Mouse (Mus musculus) cortical plate, adult 2 months (tissue): ENCODE results near the gene Aldh3b2. TPM values are rescaled to one million over a fixed set of nuclear protein-coding genes. Genes with fewer than 3 reads are reported as not detected.
A peak's percentile ranks its signal among the peaks of the same experiment; 100 is the strongest.

Experiments
- H3K27ac ChIP-seq: fragments of 200-500 bp; 2 replicates; pipeline ENCODE4 v1.5.1; 2012; ENCODE audit warnings: low read length, control low read depth, inconsistent platforms; ENCODE audit not compliant: insufficient read depth
- H3K4me1 ChIP-seq: fragments of 200-500 bp; 2 replicates; pipeline ENCODE4 v1.6.1; 2011; ENCODE audit warnings: low read length; ENCODE audit not compliant: control insufficient read depth, insufficient read depth
- H3K4me3 ChIP-seq: fragments of 200-500 bp; 2 replicates; pipeline ENCODE4 v1.5.1; 2011; ENCODE audit warnings: mild to moderate bottlenecking, low read length, control low read depth; ENCODE audit not compliant: insufficient read depth
- CTCF ChIP-seq: fragments of 200-500 bp; IDR thresholded peaks from 2 replicates; pipeline ENCODE4 v1.5.1; 2011; ENCODE audit warnings: mild to moderate bottlenecking, control low read depth, low read length; ENCODE audit not compliant: insufficient read depth; ENCODE audit errors: extremely low read depth
- POLR2A ChIP-seq: fragments of 200-500 bp; IDR thresholded peaks from 2 replicates; pipeline ENCODE4 v1.6.1; 2011; ENCODE audit warnings: mild to moderate bottlenecking, low read length, control low read depth; ENCODE audit not compliant: insufficient read depth; ENCODE audit errors: extremely low read depth
- polyA plus RNA-seq: library from polyadenylated mRNA; depleted of rRNA; stranded (reverse); fragments of >200 nt; gene quantifications from 2 replicates; pipeline ENCODE4 v1.2.3, GENCODE M21; 2012

Aldh3b2 gene
- polyA plus RNA-seq, 1 experiment = 2.1 TPM

- TF ChIP-seq POLR2A = peak; percentile 30; the same call in 1 of the 2 replicates
- TF ChIP-seq CTCF = no peak
- Histone ChIP-seq H3K27ac (peak within 1 kb of the TSS; percentile 4), H3K4me1 (peaks cover 1% of the 10 kb centered on the region; the same call in 1 of the 2 replicates), H3K4me3 (no peak within 1 kb of the TSS)
These were observed 42.8 kb upstream of the Aldh3b2 start, which contains the start of gene Aldh3b1 for GRCm38 (mm10) chr19:3929211-3929941. Gene Aldh3b1 (minus strand): TSS chr19:3929808.

- Histone ChIP-seq H3K27ac (peak overlapping the region; percentile 4), H3K4me1 (peaks cover 1% of the 10 kb centered on the region; the same call in 1 of the 2 replicates), H3K4me3 (no peak overlapping the region)
- TF ChIP-seq CTCF = no peak
These were observed 41.7 kb upstream of the Aldh3b2 start for GRCm38 (mm10) chr19:3930262-3931057.

- Histone ChIP-seq H3K4me1 (peaks cover 3% of the 10 kb centered on the region; the same call in 1 of the 2 replicates), H3K4me3 (no peak overlapping the region), H3K27ac (no peak overlapping the region)
- TF ChIP-seq CTCF (no peak), POLR2A (no peak)
These were observed 40.4 kb upstream of the Aldh3b2 start for GRCm38 (mm10) chr19:3931716-3932115.

- no peak within 1 kb of the TSS for H3K27ac ChIP-seq
- peak within 1 kb of the TSS; percentile 44 for H3K4me3 ChIP-seq
- no peak for TF ChIP-seq CTCF
- TF ChIP-seq POLR2A = 0 out of 2 replicates have a peak, but pooled peaks have one; percentile 8
- H3K4me1 ChIP-seq = 0 out of 2 replicates have a peak, but pooled peaks cover 1% of the 10 kb centered on the region
These were observed 36.9 kb upstream of the Aldh3b2 start, which contains the start of gene Unc93b1 for GRCm38 (mm10) chr19:3935032-3935895. Gene Unc93b1 (plus strand): TSS chr19:3935186.

- Histone ChIP-seq H3K27ac (no peak overlapping the region), H3K4me3 (peak overlapping the region; percentile 44), H3K4me1 (0 out of 2 replicates have a peak, but pooled peaks cover 1% of the 10 kb centered on the region)
- no peak for TF ChIP-seq POLR2A
- TF ChIP-seq CTCF = no peak
These were observed 36.0 kb upstream of the Aldh3b2 start for GRCm38 (mm10) chr19:3935896-3936850.

- Histone ChIP-seq H3K4me3 (no peak overlapping the region), H3K4me1 (no peaks in the 10 kb centered on the region), H3K27ac (no peak overlapping the region)
- TF ChIP-seq CTCF (no peak), POLR2A (no peak)
These were observed 29.8 kb upstream of the Aldh3b2 start for GRCm38 (mm10) chr19:3942315-3942714.

GRCm38 (mm10) chr19:3942986-3943735 lies 29.0 kb upstream of the Aldh3b2 start:
- Histone ChIP-seq H3K4me3 (no peak overlapping the region), H3K4me1 (no peaks in the 10 kb centered on the region), H3K27ac (no peak overlapping the region)
- no peak for TF ChIP-seq POLR2A
- TF ChIP-seq CTCF = no peak
